Mouse (Mus musculus) hindbrain, embryonic 15.5 days (tissue): ENCODE data around the gene Zfp598. TPM values are rescaled to one million over a fixed set of nuclear protein-coding genes. Genes with fewer than 3 reads are reported as not detected.
A peak's percentile ranks its signal among the peaks of the same experiment; 100 is the strongest.
"Not testable (repeated sequence)": the region's sequence is repeated elsewhere in the genome, so short reads cannot be mapped to it uniquely, and the experiment has no call there.

Experiments
- ATAC-seq: fragments of 200-750 bp; cut with Nextera tagmentation; 2 replicates; pipeline ENCODE4 v1.8.0; 2017; ENCODE audit warnings: low read depth, moderate number of reproducible peaks, moderate TSS enrichment; ENCODE audit not compliant: low FRiP score
- H3K27ac ChIP-seq: fragments of 300-500 bp; sonication (generic); replicated peaks from 2 replicates; pipeline ENCODE4 v1.5.1; 2015; ENCODE audit warnings: mild to moderate bottlenecking, inconsistent platforms
- H3K27me3 ChIP-seq: fragments of 300-500 bp; sonication (generic); 2 replicates; pipeline ENCODE4 v1.6.1; 2015; ENCODE audit warnings: control low read depth, inconsistent platforms
- H3K36me3 ChIP-seq: fragments of 300-500 bp; sonication (generic); 2 replicates; pipeline ENCODE4 v1.6.1; 2015; ENCODE audit warnings: control low read depth, inconsistent platforms
- H3K4me1 ChIP-seq: fragments of 300-500 bp; sonication (generic); replicated peaks from 2 replicates; pipeline ENCODE4 v1.6.1; 2015; ENCODE audit warnings: control low read depth, inconsistent platforms
- H3K4me2 ChIP-seq: fragments of 300-500 bp; sonication (generic); 2 replicates; pipeline ENCODE4 v1.6.1; 2015; ENCODE audit warnings: moderate library complexity, mild to moderate bottlenecking, inconsistent platforms
- H3K4me3 ChIP-seq: fragments of 300-500 bp; sonication (generic); 2 replicates; pipeline ENCODE4 v1.5.1; 2015; ENCODE audit warnings: mild to moderate bottlenecking, inconsistent platforms
- H3K9ac ChIP-seq: fragments of 300-500 bp; sonication (generic); 2 replicates; pipeline ENCODE4 v1.6.1; 2015; ENCODE audit warnings: inconsistent platforms
- H3K9me3 ChIP-seq: fragments of 300-500 bp; sonication (generic); 2 replicates; pipeline ENCODE4 v1.6.1; 2016; ENCODE audit warnings: control low read depth, inconsistent platforms
- WGBS: fragments of 180-500 bp; shearing (Covaris S2); methylation state at CpG from one replicate; pipeline ENCODE4 v1.1.7; 2015; 5-methylcytosine and 5-hydroxymethylcytosine counted together
- polyA plus RNA-seq: library from polyadenylated mRNA; unstranded; fragments of >200 nt; fragmentation: Nextera tagmentation; extraction: Ambion mirVana; gene quantifications from 2 replicates; pipeline ENCODE4 v1.2.1, GENCODE M21; 2015

Gene Zfp598
- polyA plus RNA-seq, 1 experiment from 2014 or later = 24.5 TPM

GRCm38 (mm10) chr17:24648731-24649377 is 20.6 kb upstream of the Zfp598 start:
- ATAC-seq = no peak
- peak overlapping the region; percentile 92 for H3K4me2 ChIP-seq
- peaks cover 19% of the 10 kb centered on the region for H3K4me1 ChIP-seq
- no peaks in the 10 kb centered on the region for H3K9me3 ChIP-seq
- peak overlapping the region; percentile 72 for H3K4me3 ChIP-seq
- 70% methylated on average over 10 of the region's 10 CpGs for WGBS
- peak overlapping the region; percentile 80; the same call in 1 of the 2 replicates for H3K27ac ChIP-seq
- H3K27me3 ChIP-seq = 0 out of 2 replicates have a peak, but pooled peaks cover 7% of the 10 kb centered on the region
- peak overlapping the region; percentile 87; the same call in 1 of the 2 replicates for H3K9ac ChIP-seq
- no peaks in the 10 kb centered on the region for H3K36me3 ChIP-seq

GRCm38 (mm10) chr17:24649581-24650069 is 19.9 kb upstream of the Zfp598 start:
- 0 out of 2 replicates have a peak, but pooled peaks cover 7% of the 10 kb centered on the region for H3K27me3 ChIP-seq
- peak overlapping the region; percentile 72 for H3K4me3 ChIP-seq
- no peaks in the 10 kb centered on the region for H3K36me3 ChIP-seq
- peak; percentile 50; the same call in 1 of the 2 replicates for ATAC-seq
- WGBS = under 1% methylated on average over 32 of the region's 35 CpGs
- H3K4me2 ChIP-seq = peak overlapping the region; percentile 92
- H3K9ac ChIP-seq = peak overlapping the region; percentile 87
- H3K9me3 ChIP-seq = no peaks in the 10 kb centered on the region
- peaks cover 23% of the 10 kb centered on the region for H3K4me1 ChIP-seq
- H3K27ac ChIP-seq = peak overlapping the region; percentile 80

GRCm38 (mm10) chr17:24650070-24650616 is 19.3 kb upstream of the Zfp598 start, which contains the start of gene Slc9a3r2:
Slc9a3r2 (minus strand) TSS chr17:24650327.
- Histone ChIP-seq H3K4me3 (peak within 1 kb of the TSS; percentile 72), H3K4me2 (peak within 1 kb of the TSS; percentile 92), H3K9me3 (no peaks in the 10 kb centered on the region), H3K36me3 (no peaks in the 10 kb centered on the region), H3K4me1 (peaks cover 23% of the 10 kb centered on the region), H3K9ac (peak within 1 kb of the TSS; percentile 87), H3K27ac (peak within 1 kb of the TSS; percentile 80), H3K27me3 (0 out of 2 replicates have a peak, but pooled peaks cover 7% of the 10 kb centered on the region)
- ATAC-seq = peak; percentile 72
- 2% methylated on average over 21 of the region's 41 CpGs for WGBS

DNA sequence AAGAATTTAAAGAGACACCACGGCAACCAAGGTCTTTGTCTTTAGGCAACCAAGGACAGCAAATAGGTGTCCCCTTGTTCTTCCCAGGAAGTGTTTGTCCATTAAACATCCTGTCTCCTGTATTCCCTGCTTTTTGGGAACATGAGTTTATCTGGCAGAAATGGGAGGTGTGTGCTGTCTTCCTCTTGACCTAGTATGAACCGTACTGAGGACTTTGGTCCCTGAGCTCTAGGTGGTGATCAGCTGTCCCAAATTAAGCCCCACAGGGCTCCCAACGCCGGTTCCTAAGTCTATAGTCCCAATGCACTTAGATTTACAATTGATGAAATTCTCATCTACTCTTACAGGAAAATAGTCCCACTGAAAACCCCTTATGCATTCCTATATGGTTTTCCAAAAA is 18.7 kb upstream of the Zfp598 start:
- Histone ChIP-seq H3K4me1 (peaks cover 23% of the 10 kb centered on the region), H3K9me3 (no peaks in the 10 kb centered on the region), H3K36me3 (no peaks in the 10 kb centered on the region), H3K4me2 (peak overlapping the region; percentile 92), H3K9ac (peak overlapping the region; percentile 87; the same call in 1 of the 2 replicates), H3K27ac (0 out of 2 replicates have a peak overlapping the region, but pooled peaks have one; percentile 80), H3K4me3 (peak overlapping the region; percentile 72), H3K27me3 (0 out of 2 replicates have a peak, but pooled peaks cover 7% of the 10 kb centered on the region)
- no peak for ATAC-seq
- WGBS = 78% methylated on average over 4 of the region's 4 CpGs

GRCm38 (mm10) chr17:24651835-24652234 is 17.7 kb upstream of the Zfp598 start:
- Histone ChIP-seq H3K27ac (no peak overlapping the region), H3K9me3 (no peaks in the 10 kb centered on the region), H3K27me3 (peaks cover 11% of the 10 kb centered on the region), H3K4me3 (no peak overlapping the region), H3K36me3 (no peaks in the 10 kb centered on the region), H3K9ac (no peak overlapping the region), H3K4me1 (peaks cover 23% of the 10 kb centered on the region), H3K4me2 (no peak overlapping the region)
- WGBS = 77% methylated on average over 3 of the region's 3 CpGs
- no peak for ATAC-seq

- peaks cover 30% of the 10 kb centered on the region for H3K4me1 ChIP-seq
- 0 out of 2 replicates have a peak overlapping the region, but pooled peaks have one; percentile 4 for H3K9ac ChIP-seq
- H3K27ac ChIP-seq = no peak overlapping the region
- ATAC-seq = no peak
- WGBS = 4% methylated on average over 19 of the region's 19 CpGs
- H3K27me3 ChIP-seq = peaks cover 33% of the 10 kb centered on the region
- peak overlapping the region; percentile 28 for H3K4me3 ChIP-seq
- H3K9me3 ChIP-seq = no peaks in the 10 kb centered on the region
- H3K36me3 ChIP-seq = no peaks in the 10 kb centered on the region
- peak overlapping the region; percentile 55 for H3K4me2 ChIP-seq
These were observed 15.3 kb upstream of the Zfp598 start for GRCm38 (mm10) chr17:24653967-24654710.

DNA sequence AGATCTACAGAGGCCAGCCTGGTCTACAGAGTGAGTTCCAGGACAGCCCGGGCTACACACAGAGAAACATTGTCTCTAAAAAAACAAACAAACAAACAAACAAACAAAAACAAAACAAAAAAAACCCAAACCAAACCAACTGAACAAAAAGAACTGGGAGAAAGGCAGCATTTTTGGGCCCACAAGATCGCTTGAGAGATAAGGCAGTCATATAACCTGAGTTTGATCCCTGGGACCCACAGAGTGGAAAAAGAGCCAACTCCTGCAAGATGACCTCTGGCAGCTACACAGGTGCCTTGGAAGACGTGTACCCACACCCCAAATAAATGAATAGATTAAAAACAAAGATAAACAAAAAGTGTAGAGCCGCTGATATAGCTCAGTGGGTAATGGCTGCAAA is 14.5 kb upstream of the Zfp598 start:
- WGBS = 79% methylated on average over 4 of the region's 4 CpGs
- peaks cover 41% of the 10 kb centered on the region for H3K27me3 ChIP-seq
- no peaks in the 10 kb centered on the region for H3K36me3 ChIP-seq
- no peak overlapping the region for H3K9ac ChIP-seq
- H3K4me2 ChIP-seq = no peak overlapping the region
- no peak overlapping the region for H3K27ac ChIP-seq
- ATAC-seq = no peak
- H3K9me3 ChIP-seq = no peaks in the 10 kb centered on the region
- H3K4me3 ChIP-seq = no peak overlapping the region
- peaks cover 22% of the 10 kb centered on the region for H3K4me1 ChIP-seq

DNA sequence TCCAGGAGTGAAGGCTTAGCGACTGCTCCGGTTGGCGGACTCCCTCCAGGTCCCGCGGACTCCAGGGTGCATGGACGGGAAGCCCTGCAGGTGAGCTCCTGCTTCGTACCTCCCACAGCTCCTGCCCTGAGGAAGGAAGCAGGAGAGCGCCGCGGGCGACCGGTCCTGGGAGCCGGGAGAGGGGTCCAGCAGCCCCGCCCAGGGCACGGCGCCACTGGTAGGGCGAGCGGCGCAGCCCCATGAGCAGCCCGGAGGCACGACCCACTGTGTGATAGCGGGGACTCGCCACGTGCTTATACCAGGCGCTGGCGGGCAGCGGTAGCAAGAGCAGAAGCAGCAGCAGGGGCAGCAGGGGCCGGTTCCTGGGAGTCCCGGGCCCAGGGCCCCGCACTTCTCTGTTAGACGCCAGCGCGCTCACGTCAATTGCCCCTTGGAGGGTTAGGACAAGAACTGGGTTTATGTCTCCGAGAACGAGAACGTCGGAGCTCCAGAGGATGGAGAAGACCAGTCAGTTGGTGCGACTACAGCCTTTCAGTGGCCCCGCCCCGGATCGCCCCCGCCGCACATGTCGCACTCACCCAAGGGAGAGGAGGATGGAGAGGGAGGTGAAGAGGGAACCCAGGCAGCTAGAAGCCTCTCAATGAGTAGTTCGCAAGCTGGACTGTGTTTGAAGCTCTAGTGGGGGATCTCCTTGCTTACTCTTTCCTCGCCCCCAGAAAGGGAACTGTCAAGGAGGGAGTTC is 11.3 kb upstream of the Zfp598 start, which contains the start of gene Npw:
TSS of gene Npw (minus strand) at position 441 of the 742 bp plus-strand sequence.
- peak within 1 kb of the TSS; percentile 31 for H3K4me3 ChIP-seq
- peaks cover 15% of the 10 kb centered on the region for H3K4me1 ChIP-seq
- 2% methylated on average over 45 of the region's 47 CpGs for WGBS
- H3K9me3 ChIP-seq = no peaks in the 10 kb centered on the region
- peaks cover 40% of the 10 kb centered on the region for H3K27me3 ChIP-seq
- H3K36me3 ChIP-seq = no peaks in the 10 kb centered on the region
- no peak for ATAC-seq
- H3K4me2 ChIP-seq = peak within 1 kb of the TSS; percentile 64
- peak within 1 kb of the TSS; percentile 31; the same call in 1 of the 2 replicates for H3K9ac ChIP-seq
- no peak within 1 kb of the TSS for H3K27ac ChIP-seq

DNA sequence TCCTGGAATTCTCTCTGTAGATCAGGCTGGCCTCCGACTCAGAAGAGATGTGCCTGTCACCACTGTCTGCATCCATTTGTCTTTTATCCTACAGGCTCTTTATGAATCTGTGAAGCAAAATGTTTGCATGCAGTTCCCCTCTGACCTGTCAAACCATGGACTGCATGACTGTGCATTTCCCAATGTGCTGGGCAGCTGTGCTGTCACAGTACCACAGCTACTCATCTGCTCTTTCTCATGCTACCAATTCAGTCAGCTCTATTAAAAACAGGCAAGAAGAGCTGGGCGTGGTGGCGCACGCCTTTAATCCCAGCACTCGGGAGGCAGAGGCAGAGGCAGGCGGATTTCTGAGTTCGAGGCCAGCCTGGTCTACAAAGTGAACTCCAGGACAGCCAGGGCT is 2.5 kb upstream of the Zfp598 start:
- WGBS = 71% methylated on average over 7 of the region's 7 CpGs

GRCm38 (mm10) chr17:24667416-24667815 is 2.1 kb upstream of the Zfp598 start:
- Histone ChIP-seq H3K27ac (no peak overlapping the region), H3K27me3 (no peaks in the 10 kb centered on the region), H3K4me2 (no peak overlapping the region), H3K36me3 (no peaks in the 10 kb centered on the region), H3K9me3 (no peaks in the 10 kb centered on the region), H3K4me3 (no peak overlapping the region), H3K4me1 (peaks cover 30% of the 10 kb centered on the region), H3K9ac (no peak overlapping the region)
- WGBS = 26% methylated on average over 6 of the region's 6 CpGs
- no peak for ATAC-seq

More for the DNA sequence above, 2.5 kb upstream of the Zfp598 start:
- peaks cover 26% of the 10 kb centered on the region for H3K4me1 ChIP-seq
- H3K36me3 ChIP-seq, H3K27ac ChIP-seq, ATAC-seq, H3K4me3 ChIP-seq, H3K27me3 ChIP-seq, H3K4me2 ChIP-seq, H3K9ac ChIP-seq, H3K9me3 ChIP-seq: not testable (repeated sequence)

DNA sequence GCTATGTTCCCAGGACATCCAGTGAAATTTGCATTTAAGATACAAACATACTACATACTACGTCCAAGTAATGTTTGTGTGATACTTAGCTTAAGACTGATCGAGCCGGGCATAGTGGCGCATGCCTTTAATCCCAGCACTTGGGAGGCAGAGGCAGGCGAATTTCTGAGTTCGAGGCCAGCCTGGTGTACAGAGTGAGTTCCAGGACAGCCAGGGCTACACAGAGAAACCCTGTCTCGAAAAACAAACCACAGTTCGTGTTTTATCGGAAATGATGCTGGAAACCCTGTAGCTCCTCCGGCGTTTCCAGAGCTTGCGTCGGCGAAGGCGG is 308 bp upstream of the Zfp598 start:
- not testable (repeated sequence) for H3K27me3 ChIP-seq, H3K9me3 ChIP-seq, H3K36me3 ChIP-seq
- Histone ChIP-seq H3K27ac (peak overlapping the region; percentile 85), H3K9ac (peak overlapping the region; percentile 97), H3K4me3 (peak overlapping the region; percentile 95), H3K4me1 (peaks cover 36% of the 10 kb centered on the region), H3K4me2 (peak overlapping the region; percentile 73)
- WGBS = 8% methylated on average over 15 of the region's 15 CpGs
- peak; percentile 42 for ATAC-seq
